Mouse (Mus musculus) CD4-positive naive resting alpha-beta T cell, adult 57 days (primary cell): ENCODE results near the gene Hrh2. TPM values are rescaled to one million over a fixed set of nuclear protein-coding genes. Genes with fewer than 3 reads are reported as not detected.

ENCODE experiments used
- total RNA-seq: library from RNA; stranded (reverse); gene quantifications from one replicate; pipeline ENCODE4 v1.2.4, GENCODE M21; 2023

Gene Hrh2
- 9.0 TPM for total RNA-seq

DNA sequence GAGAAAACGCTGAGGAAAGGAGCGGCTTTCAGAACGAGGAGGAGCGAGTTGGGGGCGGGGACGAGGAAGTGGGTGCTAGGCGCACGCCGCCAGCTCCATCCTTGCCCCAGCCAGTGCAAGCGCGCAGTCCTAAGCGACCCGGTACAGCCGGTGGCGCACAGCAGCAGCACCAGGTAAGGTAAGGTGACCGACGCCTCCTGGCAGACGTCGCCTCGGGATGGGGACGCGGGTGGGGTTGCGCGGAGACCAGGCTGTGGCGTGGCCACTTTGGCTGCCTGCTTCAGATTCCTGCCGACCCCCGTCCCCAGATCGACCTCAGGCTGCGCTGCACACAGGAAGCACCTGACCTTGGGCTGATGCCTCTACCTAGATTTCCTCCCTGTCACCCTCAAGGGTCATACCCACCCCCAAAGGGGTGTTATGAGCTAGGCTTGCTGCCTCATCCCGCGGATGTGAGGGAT lies at the start of gene Hrh2:
Hrh2 (plus strand) TSS at position 109 of the 461 bp plus-strand sequence.

Other genes with a start within 250 kb of the Hrh2 start
- not detected for gene Drd1, start 136.4 kb upstream of the Hrh2 start, total RNA-seq
- 21.8 TPM for gene Sfxn1, start 120.3 kb upstream of the Hrh2 start, total RNA-seq
- gene Cplx2, start 179.2 kb downstream of the Hrh2 start, total RNA-seq = 0.80 TPM